9 mouse cellular contexts compared by ENCODE assay signal in the genomic region with DNA sequence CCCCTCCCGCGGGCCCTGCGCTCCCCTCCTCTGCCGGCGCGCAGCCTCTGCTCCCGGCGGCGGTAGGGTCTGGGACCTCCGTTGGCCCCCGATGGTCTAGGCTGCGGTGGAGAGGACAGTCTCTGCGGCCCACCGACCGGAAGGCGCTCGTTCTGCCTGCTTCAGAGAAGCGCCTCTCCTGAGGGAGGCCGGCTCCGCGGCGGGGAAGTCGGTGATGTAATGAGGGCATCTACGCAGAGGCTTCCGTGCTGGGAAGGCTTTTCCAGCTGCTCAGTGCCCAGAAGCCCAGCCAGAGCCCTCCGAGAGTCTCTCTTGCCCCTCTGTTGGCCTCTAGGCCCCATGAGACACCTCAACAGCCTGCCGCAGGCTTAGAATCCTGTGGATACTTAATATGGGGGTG.
DNase-seq lines count a peak whose midpoint lies in the region; ATAC-seq and TF ChIP-seq lines count a peak whose summit lies in the region.
"Had no signal": no experiment of that assay in that cellular context is flagged by ENCODE, and none has a peak within 500 bp of the region (broad histone marks: within the 10 kb centered on the region; RNA-seq: fewer than 3 reads in every experiment).

No protein-coding gene starts in this region.

- H3K36me3 ChIP-seq in liver, embryonic 12.5 days: no peaks in the 10 kb centered on the region
- H3K36me3 ChIP-seq in liver, postnatal 0 days (replicated peaks; ENCODE audit: insufficient read depth, low read length): no peaks in the 10 kb centered on the region
- no peaks in the 10 kb centered on the region for H3K36me3 ChIP-seq in forebrain, embryonic 11.5 days (ENCODE audit: control insufficient read depth, insufficient read depth, low read length)
- H3K36me3 ChIP-seq in limb, embryonic 11.5 days (ENCODE audit: control insufficient read depth, insufficient read depth, low read length): no peaks in the 10 kb centered on the region

- TF ChIP-seq CTCF in liver, postnatal 0 days (IDR thresholded peaks at IDR 0.05; ENCODE audit: low read depth): no peak
- TF ChIP-seq CTCF in olfactory bulb, adult 2 months (IDR thresholded peaks at IDR 0.05; ENCODE audit: insufficient read depth, low read depth, low read length): no peak

- H3K4me1 ChIP-seq in liver, embryonic 12.5 days: no peaks in the 10 kb centered on the region
- no peaks in the 10 kb centered on the region for H3K4me1 ChIP-seq in liver, postnatal 0 days (ENCODE audit: insufficient read depth)
- peaks cover 4% of the 10 kb centered on the region; the same call in 1 of the 2 replicates for H3K4me1 ChIP-seq in forebrain, embryonic 11.5 days (replicated peaks; ENCODE audit: control insufficient read depth, insufficient read depth, low read length)
- H3K4me1 ChIP-seq in limb, embryonic 11.5 days (ENCODE audit: control insufficient read depth, insufficient read depth, low read length): no peaks in the 10 kb centered on the region
- H3K4me1 ChIP-seq in olfactory bulb, adult 2 months (ENCODE audit: control insufficient read depth, insufficient read depth, low read length): peaks cover 70% of the 10 kb centered on the region

- no peak for ATAC-seq in liver, embryonic 12.5 days
- ATAC-seq in liver, postnatal 0 days: no peak
- ATAC-seq in forebrain, embryonic 11.5 days (replicated peaks; ENCODE audit: low FRiP score): no peak
- no peak for ATAC-seq in limb, embryonic 11.5 days (ENCODE audit: insufficient number of reproducible peaks, low FRiP score, low TSS enrichment, low read depth)
- ATAC-seq: inflammation-experienced regulatory T-cells, adult 6 months had no signal

- no peaks in the 10 kb centered on the region for H3K9me3 ChIP-seq in liver, embryonic 12.5 days (replicated peaks)
- H3K9me3 ChIP-seq in liver, postnatal 0 days (ENCODE audit: low read length): no peaks in the 10 kb centered on the region
- no peaks in the 10 kb centered on the region for H3K9me3 ChIP-seq in forebrain, embryonic 11.5 days (ENCODE audit: control insufficient read depth, low read length)
- no peaks in the 10 kb centered on the region for H3K9me3 ChIP-seq in limb, embryonic 11.5 days (ENCODE audit: control insufficient read depth, low read length)

- WGBS in liver, embryonic 12.5 days (ENCODE audit: insufficient replicate concordance): 5% methylated on average over 27 of the region's 27 CpGs
- under 1% methylated on average over 22 of the region's 27 CpGs for WGBS in liver, postnatal 0 days (ENCODE audit: insufficient replicate concordance)
- WGBS in forebrain, embryonic 11.5 days: under 1% methylated on average over 27 of the region's 27 CpGs
- WGBS in limb, embryonic 11.5 days: under 1% methylated on average over 27 of the region's 27 CpGs
- under 1% methylated on average over 27 of the region's 27 CpGs for WGBS in olfactory bulb, adult 2 months

- no peak for TF ChIP-seq POLR2A in olfactory bulb, adult 2 months (IDR thresholded peaks at IDR 0.05; ENCODE audit: insufficient read depth, low read depth, low read length)

- TF ChIP-seq EP300 in liver, postnatal 0 days (IDR thresholded peaks at IDR 0.05; ENCODE audit: low read depth): no peak

- H3K27me3 ChIP-seq in liver, embryonic 12.5 days (replicated peaks): peaks cover 92% of the 10 kb centered on the region
- peaks cover 55% of the 10 kb centered on the region for H3K27me3 ChIP-seq in liver, postnatal 0 days (ENCODE audit: insufficient read depth, low read length)
- H3K27me3 ChIP-seq in forebrain, embryonic 11.5 days (ENCODE audit: control insufficient read depth, insufficient read depth, low read length): peaks cover 51% of the 10 kb centered on the region
- H3K27me3 ChIP-seq in limb, embryonic 11.5 days (ENCODE audit: control insufficient read depth, insufficient read depth, low read length): peaks cover 69% of the 10 kb centered on the region

- H3K4me2 ChIP-seq in liver, embryonic 12.5 days: 0 out of 2 replicates have a peak overlapping the region, but pooled peaks have one; percentile 30
- no peak overlapping the region for H3K4me2 ChIP-seq in liver, postnatal 0 days (ENCODE audit: low read depth, low read length)
- no peak overlapping the region; the same call in 1 of the 2 replicates for H3K4me2 ChIP-seq in forebrain, embryonic 11.5 days (ENCODE audit: low read depth, low read length, severe bottlenecking)
- H3K4me2 ChIP-seq in limb, embryonic 11.5 days (ENCODE audit: low read depth, severe bottlenecking): peak overlapping the region; percentile 28; the same call in 1 of the 2 replicates

- no peak for DNase-seq in liver, postnatal 0 days
- DNase-seq in forebrain, embryonic 11.5 days (ENCODE audit: low spot score): no peak
- DNase-seq in limb, embryonic 11.5 days (ENCODE audit: low spot score): no peak
- no peak for DNase-seq in cerebellum, adult 11 months
- DNase-seq in kidney, adult 18-20 months: no peak
- DNase-seq: lung, adult 18-20 months had no signal

- no peak overlapping the region; the same call in 1 of the 2 replicates for H3K4me3 ChIP-seq in liver, embryonic 12.5 days
- H3K4me3 ChIP-seq in liver, postnatal 0 days (ENCODE audit: low read depth, low read length): no peak overlapping the region
- peak overlapping the region; percentile 15; the same call in 1 of the 2 replicates for H3K4me3 ChIP-seq in forebrain, embryonic 11.5 days (ENCODE audit: low read depth, low read length)
- peak overlapping the region; percentile 6; the same call in 1 of the 2 replicates for H3K4me3 ChIP-seq in limb, embryonic 11.5 days (ENCODE audit: low read depth, low read length)
- peak overlapping the region; percentile 55 for H3K4me3 ChIP-seq in olfactory bulb, adult 2 months (ENCODE audit: insufficient read depth, low read depth, low read length)

- no peak overlapping the region for H3K27ac ChIP-seq in liver, embryonic 12.5 days
- H3K27ac ChIP-seq in liver, postnatal 0 days (ENCODE audit: low read depth): no peak overlapping the region
- no peak overlapping the region for H3K27ac ChIP-seq in forebrain, embryonic 11.5 days (ENCODE audit: low read depth, low read length)
- no peak overlapping the region for H3K27ac ChIP-seq in limb, embryonic 11.5 days (replicated peaks; ENCODE audit: low read depth, low read length)
- no peak overlapping the region for H3K27ac ChIP-seq in olfactory bulb, adult 2 months (ENCODE audit: insufficient read depth, low read depth, low read length)

- no peak overlapping the region for H3K9ac ChIP-seq in liver, embryonic 12.5 days
- no peak overlapping the region for H3K9ac ChIP-seq in liver, postnatal 0 days (replicated peaks)
- H3K9ac ChIP-seq in forebrain, embryonic 11.5 days (ENCODE audit: low read length): no peak overlapping the region
- H3K9ac ChIP-seq in limb, embryonic 11.5 days (ENCODE audit: low read length): no peak overlapping the region

Comparison
In these comparisons a context has a peak if more than half of its experiments do, and no peak if none do; other contexts are left out.
1. H3K4me2 ChIP-seq: peak in liver, embryonic 12.5 days (single experiment) and limb, embryonic 11.5 days (single experiment); none in liver, postnatal 0 days (single experiment) and forebrain, embryonic 11.5 days (single experiment).
2. H3K4me3 ChIP-seq: peak in forebrain, embryonic 11.5 days (single experiment), limb, embryonic 11.5 days (single experiment) and olfactory bulb, adult 2 months (single experiment); none in liver, embryonic 12.5 days (single experiment) and liver, postnatal 0 days (single experiment).